Mouse (Mus musculus): ENCODE data around the gene Itga4. TPM values are rescaled to one million over a fixed set of nuclear protein-coding genes. Genes with fewer than 3 reads are reported as not detected.

Itga4 gene
- polyA plus RNA-seq (2012; ENCODE audit: insufficient read depth, insufficient read length, low replicate concordance, missing spikeins), result 89.7 and 183 TPM in 2 replicates

GRCm38 (mm10) chr2:79255192-79256000 lies at the start of gene Itga4:
TSS of gene Itga4 (plus strand) at chr2:79255426.
- Histone ChIP-seq H3K27ac (ENCODE audit: insufficient read depth, low read depth, low read length) (no peak within 1 kb of the TSS), H3K4me3 (ENCODE audit: insufficient read depth, low read depth, low read length) (peak within 1 kb of the TSS; percentile 41), H3K4me1 (ENCODE audit: control insufficient read depth, insufficient read depth, low read length) (peaks cover 13% of the 10 kb centered on the region)
- TF ChIP-seq POLR2A (IDR thresholded peaks at IDR 0.05; ENCODE audit: insufficient read depth, low read depth, low read length) (no peak), CTCF (IDR thresholded peaks at IDR 0.05; ENCODE audit: insufficient read depth, low read depth, low read length) (no peak)
- WGBS, result under 1% methylated on average over 41 of the region's 41 CpGs

- Histone ChIP-seq H3K4me3 (ENCODE audit: insufficient read depth, low read depth, low read length) (no peak overlapping the region), H3K27ac (ENCODE audit: insufficient read depth, low read depth, low read length) (no peak overlapping the region), H3K4me1 (ENCODE audit: control insufficient read depth, insufficient read depth, low read length) (no peaks in the 10 kb centered on the region)
- TF ChIP-seq POLR2A (IDR thresholded peaks at IDR 0.05; ENCODE audit: insufficient read depth, low read depth, low read length) (no peak), CTCF (IDR thresholded peaks at IDR 0.05; ENCODE audit: insufficient read depth, low read depth, low read length) (no peak)
- WGBS, result 93% methylated on average over 4 of the region's 4 CpGs
These were observed 49.0 kb upstream of the Itga4 start for GRCm38 (mm10) chr2:79206191-79206755.

GRCm38 (mm10) chr2:79214982-79215381 lies 40.2 kb upstream of the Itga4 start:
- H3K4me1 ChIP-seq (ENCODE audit: control insufficient read depth, insufficient read depth, low read length), result no peaks in the 10 kb centered on the region
- no peak overlapping the region for H3K4me3 ChIP-seq (ENCODE audit: insufficient read depth, low read depth, low read length)
- H3K27ac ChIP-seq (ENCODE audit: insufficient read depth, low read depth, low read length), result no peak overlapping the region
- no peak for TF ChIP-seq CTCF (IDR thresholded peaks at IDR 0.05; ENCODE audit: insufficient read depth, low read depth, low read length)
- TF ChIP-seq POLR2A (IDR thresholded peaks at IDR 0.05; ENCODE audit: insufficient read depth, low read depth, low read length), result no peak

GRCm38 (mm10) chr2:79215479-79215878 lies 39.7 kb upstream of the Itga4 start:
- 90% methylated on average over 3 of the region's 3 CpGs for WGBS
- H3K4me1 ChIP-seq (ENCODE audit: control insufficient read depth, insufficient read depth, low read length), result no peaks in the 10 kb centered on the region
- H3K4me3 ChIP-seq (ENCODE audit: insufficient read depth, low read depth, low read length), result no peak overlapping the region
- no peak for TF ChIP-seq POLR2A (IDR thresholded peaks at IDR 0.05; ENCODE audit: insufficient read depth, low read depth, low read length)
- no peak for TF ChIP-seq CTCF (IDR thresholded peaks at IDR 0.05; ENCODE audit: insufficient read depth, low read depth, low read length)
- H3K27ac ChIP-seq (ENCODE audit: insufficient read depth, low read depth, low read length), result no peak overlapping the region

- H3K27ac ChIP-seq (ENCODE audit: insufficient read depth, low read depth, low read length), result no peak overlapping the region
- no peak overlapping the region for H3K4me3 ChIP-seq (ENCODE audit: insufficient read depth, low read depth, low read length)
- TF ChIP-seq CTCF (IDR thresholded peaks at IDR 0.05; ENCODE audit: insufficient read depth, low read depth, low read length) (no peak), POLR2A (IDR thresholded peaks at IDR 0.05; ENCODE audit: insufficient read depth, low read depth, low read length) (no peak)
- 35% methylated on average over 3 of the region's 3 CpGs for WGBS
- H3K4me1 ChIP-seq (ENCODE audit: control insufficient read depth, insufficient read depth, low read length), result no peaks in the 10 kb centered on the region
These were observed 30.4 kb upstream of the Itga4 start for GRCm38 (mm10) chr2:79224714-79225426.

GRCm38 (mm10) chr2:79227805-79228241 lies 27.4 kb upstream of the Itga4 start:
- H3K4me3 ChIP-seq (ENCODE audit: insufficient read depth, low read depth, low read length), result no peak overlapping the region
- H3K4me1 ChIP-seq (ENCODE audit: control insufficient read depth, insufficient read depth, low read length), result no peaks in the 10 kb centered on the region
- 87% methylated on average over 4 of the region's 4 CpGs for WGBS
- no peak overlapping the region for H3K27ac ChIP-seq (ENCODE audit: insufficient read depth, low read depth, low read length)
- no peak for TF ChIP-seq POLR2A (IDR thresholded peaks at IDR 0.05; ENCODE audit: insufficient read depth, low read depth, low read length)
- TF ChIP-seq CTCF (IDR thresholded peaks at IDR 0.05; ENCODE audit: insufficient read depth, low read depth, low read length), result no peak

- no peak overlapping the region for H3K27ac ChIP-seq (ENCODE audit: insufficient read depth, low read depth, low read length)
- no peak overlapping the region for H3K4me3 ChIP-seq (ENCODE audit: insufficient read depth, low read depth, low read length)
- no peaks in the 10 kb centered on the region for H3K4me1 ChIP-seq (ENCODE audit: control insufficient read depth, insufficient read depth, low read length)
- TF ChIP-seq CTCF (IDR thresholded peaks at IDR 0.05; ENCODE audit: insufficient read depth, low read depth, low read length) (no peak), POLR2A (IDR thresholded peaks at IDR 0.05; ENCODE audit: insufficient read depth, low read depth, low read length) (no peak)
- 92% methylated on average over 4 of the region's 4 CpGs for WGBS
These were observed 23.9 kb upstream of the Itga4 start for GRCm38 (mm10) chr2:79231056-79231949.

GRCm38 (mm10) chr2:79235767-79236487 lies 19.3 kb upstream of the Itga4 start:
- no peaks in the 10 kb centered on the region for H3K4me1 ChIP-seq (ENCODE audit: control insufficient read depth, insufficient read depth, low read length)
- H3K27ac ChIP-seq (ENCODE audit: insufficient read depth, low read depth, low read length), result no peak overlapping the region
- TF ChIP-seq CTCF (IDR thresholded peaks at IDR 0.05; ENCODE audit: insufficient read depth, low read depth, low read length), result no peak
- no peak for TF ChIP-seq POLR2A (IDR thresholded peaks at IDR 0.05; ENCODE audit: insufficient read depth, low read depth, low read length)
- 86% methylated on average over 8 of the region's 8 CpGs for WGBS
- H3K4me3 ChIP-seq (ENCODE audit: insufficient read depth, low read depth, low read length), result no peak overlapping the region
